Mouse (Mus musculus) induced T-regulatory cell, adult 2 months (primary cell): ENCODE results near the gene Kank1.

Experiments used
- DNase-seq: peaks from one replicate; pipeline ENCODE4 v3.0.0-alpha.2; 2012; ENCODE audit warnings: low read depth

Gene Kank1

GRCm38 (mm10) chr19:25253198-25253597 lies 16.4 kb downstream of the Kank1 start:
- no peak for DNase-seq

DNA sequence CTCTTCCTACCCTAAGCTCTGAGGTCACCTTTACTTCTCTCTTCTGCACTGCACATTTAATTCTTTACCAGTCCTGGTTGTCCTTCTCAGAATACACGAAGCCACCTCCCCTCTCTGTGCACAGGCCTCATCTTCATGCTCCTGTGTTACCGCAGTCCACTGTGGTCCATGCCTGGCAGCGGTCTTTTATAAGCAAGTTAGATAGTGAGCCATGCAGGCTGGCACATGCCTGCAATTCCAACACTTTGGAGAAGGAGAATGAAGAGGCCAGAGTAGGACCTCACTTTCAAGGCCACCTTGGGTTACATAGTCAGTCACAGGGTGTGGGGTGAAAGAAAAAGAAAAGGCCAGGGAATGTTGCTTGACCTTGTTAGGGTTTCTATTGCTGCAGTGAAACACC lies 16.9 kb downstream of the Kank1 start:
- no peak for DNase-seq

DNA sequence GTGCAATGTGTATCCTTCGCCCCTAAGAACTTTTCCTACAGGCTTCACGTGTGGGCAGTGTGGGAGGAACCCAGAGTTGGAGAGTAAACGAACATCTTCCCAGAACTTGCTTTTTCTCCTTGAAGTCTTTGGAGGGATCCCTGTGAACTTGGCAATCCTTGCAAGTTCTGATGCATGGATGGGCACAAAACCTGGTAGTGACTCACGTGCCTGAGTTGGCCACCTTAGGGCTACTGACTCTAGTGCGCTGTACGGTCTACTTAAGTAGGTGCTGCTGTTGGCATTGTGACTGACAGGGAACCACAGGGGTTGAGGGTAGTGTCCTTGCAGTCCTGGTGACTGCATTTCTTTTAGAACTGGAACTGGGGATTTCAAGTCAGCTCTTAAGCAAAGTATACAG lies 21.5 kb downstream of the Kank1 start:
- no peak for DNase-seq

- DNase-seq, result no peak
Observed at GRCm38 (mm10) chr19:25266181-25266580, 29.4 kb downstream of the Kank1 start.

GRCm38 (mm10) chr19:25267247-25267646 lies 30.5 kb downstream of the Kank1 start:
- no peak for DNase-seq

DNA sequence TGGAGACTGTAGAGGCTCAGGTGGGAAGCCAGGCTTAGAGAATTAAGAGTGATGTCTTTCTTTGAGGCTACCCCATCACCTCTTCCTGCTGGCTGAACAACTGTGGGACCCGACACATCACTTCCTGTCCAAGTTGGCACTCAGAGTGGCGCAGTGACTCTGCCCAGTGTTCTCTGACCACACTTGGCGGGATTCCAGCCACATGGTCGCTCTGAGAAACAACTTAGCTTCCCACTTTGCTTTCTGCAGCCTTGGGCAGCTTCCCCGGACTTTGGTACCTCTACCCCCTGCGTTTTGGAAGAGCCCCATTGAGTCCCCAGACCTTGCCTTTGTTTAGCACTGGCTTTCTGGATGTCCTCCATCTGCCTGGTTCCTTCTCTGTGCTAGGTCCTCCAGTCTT lies 31.8 kb downstream of the Kank1 start:
- no peak for DNase-seq

GRCm38 (mm10) chr19:25271591-25271990 lies 34.8 kb downstream of the Kank1 start:
- DNase-seq, result no peak

- DNase-seq, result no peak
Observed at GRCm38 (mm10) chr19:25273179-25273578, 36.4 kb downstream of the Kank1 start.

DNA sequence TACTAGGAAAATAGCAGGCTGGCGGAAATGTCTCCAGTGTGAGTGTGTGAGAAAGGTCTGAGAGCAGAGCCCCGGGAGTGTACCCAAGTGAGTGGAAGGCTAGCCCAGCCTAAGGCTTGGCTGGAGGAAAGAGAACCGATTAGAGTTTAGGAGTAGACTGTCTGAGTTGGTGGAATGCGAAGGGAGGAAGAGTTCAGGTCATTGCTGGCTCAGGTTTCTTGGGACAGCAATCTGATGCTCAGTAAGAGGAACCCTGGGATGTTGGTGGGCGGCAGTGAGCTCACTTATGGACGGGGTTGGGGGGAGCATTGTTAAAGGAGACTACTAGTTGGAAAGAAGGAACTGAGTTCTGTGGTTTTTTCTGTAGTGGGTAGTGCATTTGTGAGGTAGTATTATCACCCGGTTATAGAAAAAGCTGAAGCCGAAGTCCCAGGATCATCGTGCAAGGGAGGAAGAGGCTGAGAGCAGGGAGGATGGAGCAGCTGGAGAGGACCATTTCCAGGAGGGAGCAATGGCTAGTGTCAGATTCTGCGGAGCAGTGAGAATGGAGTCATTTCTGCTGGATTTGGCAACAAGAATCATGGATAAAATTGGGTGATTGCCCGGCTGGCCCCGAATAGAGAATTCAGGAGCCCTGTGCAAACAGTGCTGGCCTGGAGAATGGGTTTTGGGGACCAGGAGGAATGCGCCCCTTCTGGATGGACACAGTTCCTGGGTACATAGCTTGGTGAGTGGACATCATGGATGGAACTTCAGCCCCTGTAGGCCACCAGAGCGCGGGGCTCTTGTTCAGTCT lies 40.0 kb downstream of the Kank1 start:
- no peak for DNase-seq

GRCm38 (mm10) chr19:25277761-25278160 lies 41.0 kb downstream of the Kank1 start:
- DNase-seq, result no peak

DNA sequence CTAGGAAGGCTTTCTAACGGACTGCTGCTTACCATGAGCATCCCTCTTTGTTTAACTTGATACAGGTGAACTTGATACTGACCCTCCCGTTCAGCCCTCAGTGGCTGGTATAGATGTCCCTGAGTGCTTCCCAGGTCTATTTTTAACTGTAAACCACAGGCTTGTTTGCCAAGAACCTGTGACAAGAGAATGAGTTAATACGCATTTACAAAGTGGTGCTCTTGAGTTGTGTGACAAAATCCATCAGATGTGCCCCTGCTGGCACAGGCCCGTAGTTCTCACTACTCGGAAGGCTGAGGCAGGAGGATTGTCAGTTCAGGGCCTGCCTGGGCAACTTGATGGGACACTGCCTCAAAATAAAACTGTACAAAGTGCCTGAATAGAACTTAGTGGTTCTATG lies 42.8 kb downstream of the Kank1 start:
- no peak for DNase-seq

DNA sequence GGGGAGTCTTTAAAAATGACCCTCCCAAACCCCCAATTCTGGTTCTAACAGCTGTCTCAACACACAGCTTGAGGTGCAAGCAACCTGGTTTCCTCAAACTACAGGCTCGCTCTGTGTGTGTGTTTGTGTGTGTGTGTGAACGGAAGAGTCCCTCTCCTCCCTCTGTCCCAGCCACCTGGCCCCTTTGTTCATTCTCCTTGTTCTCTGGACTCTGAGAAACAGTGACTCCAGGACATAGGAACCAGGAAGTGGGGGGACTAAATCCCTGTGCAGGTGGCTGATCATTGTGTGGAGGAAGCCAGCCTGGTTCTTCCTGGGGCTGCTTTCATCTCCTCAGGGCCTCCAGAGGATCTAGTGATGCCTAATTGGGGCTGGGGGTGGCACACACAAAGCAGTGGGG lies 46.9 kb downstream of the Kank1 start:
- no peak for DNase-seq

- DNase-seq, result no peak
Observed at GRCm38 (mm10) chr19:25285756-25286538, 49.2 kb downstream of the Kank1 start.

GRCm38 (mm10) chr19:25290991-25291520 lies 54.3 kb downstream of the Kank1 start:
- DNase-seq, result no peak

GRCm38 (mm10) chr19:25295207-25295606 lies 58.4 kb downstream of the Kank1 start:
- DNase-seq, result no peak

DNA sequence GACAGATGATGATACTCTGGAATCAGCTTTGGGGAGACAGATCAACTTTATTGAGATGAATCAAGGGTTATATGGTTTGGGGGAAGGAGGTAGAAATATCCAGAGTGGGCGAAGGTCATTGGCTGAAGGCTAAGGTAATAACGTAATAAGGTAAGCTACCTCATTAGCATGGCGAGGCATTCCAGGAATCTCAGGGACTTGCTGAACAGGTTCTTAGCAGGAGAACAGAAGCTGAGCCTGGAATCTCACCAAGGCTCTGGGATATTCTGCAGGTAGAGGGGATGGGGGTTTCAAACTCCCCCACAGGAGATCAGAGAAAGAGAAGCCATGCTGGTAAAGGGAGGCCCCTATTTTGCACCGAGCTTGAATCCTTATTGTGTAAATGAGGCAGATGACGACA lies 60.5 kb downstream of the Kank1 start:
- DNase-seq, result no peak

DNA sequence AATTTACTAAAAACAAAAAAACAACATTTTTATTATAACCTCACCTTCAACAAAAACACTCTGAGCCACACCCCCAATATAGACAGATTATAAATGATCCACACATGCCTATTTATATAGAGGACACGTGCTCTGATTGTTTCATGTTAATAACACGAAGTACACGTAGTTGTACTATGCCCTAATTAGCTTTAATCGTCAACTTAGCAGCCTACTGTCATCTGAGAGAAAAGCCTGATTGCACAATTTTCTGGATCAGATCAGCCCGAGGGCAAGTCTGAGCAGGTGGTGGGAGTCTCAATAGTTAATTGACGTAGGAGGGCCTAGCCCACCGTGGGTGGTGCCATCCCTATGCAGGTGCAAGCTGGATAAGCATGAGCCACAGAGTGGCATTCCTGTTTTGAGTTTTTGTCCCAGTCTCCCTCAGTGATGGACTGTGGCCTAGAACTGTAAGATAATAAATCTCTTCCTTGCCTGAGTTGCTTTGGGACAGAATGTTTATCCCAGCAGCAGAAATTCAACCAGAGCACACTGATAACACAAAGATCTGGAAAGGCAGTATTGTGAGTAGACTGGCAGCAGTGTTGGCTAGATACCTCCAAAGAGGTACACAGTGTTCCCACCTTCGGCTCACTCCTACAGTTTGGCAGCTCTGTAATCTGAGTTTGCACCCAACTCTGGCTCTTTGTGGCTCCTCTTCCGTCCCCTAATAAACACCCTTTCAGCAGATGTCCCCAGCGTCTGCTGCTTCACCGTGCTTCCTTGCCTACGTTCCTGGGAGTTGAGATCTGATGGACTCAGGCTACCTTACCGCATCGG lies 63.3 kb downstream of the Kank1 start:
- DNase-seq, result no peak

DNA sequence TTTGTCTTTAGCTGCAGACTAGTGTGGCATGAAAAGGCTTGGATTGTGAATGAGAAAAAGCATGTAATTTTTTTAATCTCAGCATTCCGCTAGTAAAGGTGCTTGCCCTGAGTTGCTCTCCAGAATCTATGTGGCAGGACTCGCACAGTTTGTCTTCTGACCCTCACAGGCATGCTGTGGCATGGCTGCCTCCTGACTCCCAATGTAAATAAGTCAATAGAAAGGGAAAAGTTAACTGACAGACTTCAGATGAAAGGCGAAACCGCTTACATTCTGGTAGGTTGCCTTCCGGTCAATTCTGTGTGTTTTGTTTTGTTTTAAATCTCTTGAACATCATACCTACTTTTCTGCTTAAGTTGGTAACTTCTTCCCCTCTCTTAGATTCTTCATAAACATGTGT lies 64.4 kb downstream of the Kank1 start:
- DNase-seq, result no peak

DNA sequence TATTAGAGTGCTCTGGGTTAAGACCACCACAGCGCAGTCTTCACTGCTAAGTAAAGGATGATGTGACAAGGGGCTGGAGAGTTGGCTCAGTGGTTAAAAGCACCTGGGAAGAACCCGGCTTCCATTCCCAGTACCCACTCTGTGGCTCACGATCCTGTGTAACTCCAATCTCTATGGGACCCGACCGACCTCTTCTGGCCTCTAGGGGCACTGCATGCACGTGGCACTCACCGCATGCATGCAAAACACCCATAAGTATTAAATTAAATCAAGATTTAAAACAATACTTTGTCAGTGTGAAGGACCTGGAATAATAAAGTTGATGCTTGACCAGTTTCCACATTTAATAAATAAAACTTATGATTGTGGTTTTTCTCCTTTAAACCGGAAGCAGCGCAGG lies 69.5 kb downstream of the Kank1 start:
- DNase-seq, result peak; percentile 8

DNA sequence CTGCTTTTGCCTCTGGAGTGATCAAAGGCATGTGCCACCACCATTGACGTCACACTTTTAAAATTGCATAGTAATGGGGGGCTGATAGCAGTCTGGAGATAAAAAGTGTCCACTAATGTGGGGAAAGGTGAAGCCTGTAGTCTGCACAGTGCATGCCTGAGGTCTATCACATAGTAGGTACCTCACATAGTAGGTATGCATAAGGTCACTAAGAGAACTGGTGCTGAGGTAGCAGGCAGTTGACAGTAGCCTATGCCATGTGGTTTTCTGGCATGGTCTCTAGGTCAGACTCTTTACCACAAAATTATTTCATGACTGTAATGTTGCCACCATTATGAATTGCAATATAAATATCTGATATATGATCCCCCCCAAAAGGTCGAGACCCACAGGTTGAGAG lies 71.4 kb downstream of the Kank1 start:
- DNase-seq, result no peak

- no peak for DNase-seq
Observed at GRCm38 (mm10) chr19:25308763-25309162, 72.0 kb downstream of the Kank1 start.

DNA sequence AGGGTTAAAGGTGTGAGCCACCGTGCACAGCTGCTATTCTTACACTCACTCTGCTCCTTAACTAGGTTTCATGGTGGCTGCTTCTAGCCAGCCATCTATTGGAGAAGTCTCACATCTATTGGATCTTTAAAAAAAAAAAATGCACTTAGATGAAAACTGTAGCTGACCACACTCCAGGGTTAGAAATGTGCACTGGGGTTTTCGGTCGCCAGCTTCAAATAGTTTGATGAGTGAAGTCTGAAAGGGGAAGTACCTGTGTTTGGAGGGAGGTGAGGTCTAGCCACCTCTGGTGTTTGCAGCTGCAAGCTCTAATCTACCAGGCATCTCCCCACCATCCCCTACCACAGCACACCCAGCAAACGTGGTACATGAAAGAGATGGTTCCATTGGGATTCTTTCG lies 74.2 kb downstream of the Kank1 start:
- DNase-seq, result no peak
